Mouse (Mus musculus) embryonic facial prominence, embryonic 14.5 days (tissue): ENCODE measurements around the gene Kalrn. TPM values are rescaled to one million over a fixed set of nuclear protein-coding genes. Genes with fewer than 3 reads are reported as not detected.
A peak's percentile ranks its signal among the peaks of the same experiment; 100 is the strongest.

ENCODE experiments used
- ATAC-seq: fragments of 200-750 bp; cut with Nextera tagmentation; 2 replicates; pipeline ENCODE4 v1.8.0; 2017; ENCODE audit warnings: low read depth, moderate number of reproducible peaks, moderate TSS enrichment
- DNase-seq: peaks from one replicate; pipeline ENCODE4 v3.0.0-alpha.2; 2015; ENCODE audit warnings: low spot score
- H3K27ac ChIP-seq: fragments of 300-500 bp; sonication (generic); replicated peaks from 2 replicates; pipeline ENCODE4 v1.5.1; 2014; ENCODE audit warnings: low read depth, mild to moderate bottlenecking, low read length, moderate library complexity
- H3K27me3 ChIP-seq: fragments of 300-500 bp; sonication (generic); replicated peaks from 2 replicates; pipeline ENCODE4 v1.6.1; 2014; ENCODE audit warnings: low read length; ENCODE audit not compliant: control insufficient read depth, insufficient read depth
- H3K36me3 ChIP-seq: fragments of 300-500 bp; sonication (generic); 2 replicates; pipeline ENCODE4 v1.6.1; 2014; ENCODE audit warnings: low read length, mixed read lengths; ENCODE audit not compliant: control insufficient read depth, insufficient read depth
- H3K4me1 ChIP-seq: fragments of 300-500 bp; sonication (generic); 2 replicates; pipeline ENCODE4 v1.6.1; 2014; ENCODE audit warnings: antibody characterized with exemption, low read length; ENCODE audit not compliant: control insufficient read depth, insufficient read depth
- H3K4me2 ChIP-seq: fragments of 300-500 bp; sonication (generic); 2 replicates; pipeline ENCODE4 v1.6.1; 2014; ENCODE audit warnings: low read depth, mild to moderate bottlenecking, low read length, moderate library complexity, mixed read lengths
- H3K4me3 ChIP-seq: fragments of 300-500 bp; sonication (generic); 2 replicates; pipeline ENCODE4 v1.5.1; 2014; ENCODE audit warnings: low read depth, mild to moderate bottlenecking, low read length
- H3K9ac ChIP-seq: fragments of 300-500 bp; sonication (generic); 2 replicates; pipeline ENCODE4 v1.6.1; 2014; ENCODE audit warnings: low read depth, mild to moderate bottlenecking, low read length, moderate library complexity, mixed read lengths
- H3K9me3 ChIP-seq: fragments of 300-500 bp; sonication (generic); 2 replicates; pipeline ENCODE4 v1.6.1; 2016; ENCODE audit warnings: low read length; ENCODE audit not compliant: control insufficient read depth
- WGBS: fragments of 180-500 bp; shearing (Covaris S2); extraction: QIAGEN DNeasy Blood & Tissue Kit; methylation state at CpG from one replicate; pipeline ENCODE4 v1.1.7; 2014; 5-methylcytosine and 5-hydroxymethylcytosine counted together
- polyA plus RNA-seq: library from polyadenylated mRNA; unstranded; fragments of >200 nt; fragmentation: Nextera tagmentation; extraction: Ambion mirVana; gene quantifications from 2 replicates; pipeline ENCODE4 v1.2.1, GENCODE M21; 2014

Gene Kalrn
- polyA plus RNA-seq, 1 experiment from 2014 or later: 12.2 TPM

DNA sequence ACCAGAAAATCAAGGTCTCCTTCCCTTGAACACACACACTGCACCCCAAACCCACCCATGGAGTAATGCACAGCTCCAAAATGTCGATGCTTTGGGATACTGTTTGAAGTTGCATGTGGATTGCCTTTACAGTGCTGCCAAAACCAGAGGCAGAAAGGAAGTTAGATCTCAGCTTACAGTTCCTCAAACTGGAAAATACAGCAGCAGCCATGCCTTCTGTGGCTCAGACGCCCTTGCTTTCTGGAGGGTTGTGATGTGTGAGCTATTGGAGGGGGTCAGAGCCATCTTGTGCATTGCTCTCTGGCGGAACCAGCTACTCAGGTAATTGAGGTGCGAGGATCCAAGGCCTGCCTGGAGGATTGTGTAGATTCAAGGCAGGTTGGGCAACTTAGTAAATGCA, 636.4 kb downstream of the Kalrn start:
- H3K9ac ChIP-seq: no peak overlapping the region
- ATAC-seq (no peak), DNase-seq (peak; percentile 60)
- H3K27me3 ChIP-seq: no peaks in the 10 kb centered on the region
- peak overlapping the region; percentile 33; the same call in 1 of the 2 replicates for H3K27ac ChIP-seq
- no peak overlapping the region for H3K4me3 ChIP-seq
- no peaks in the 10 kb centered on the region for H3K9me3 ChIP-seq
- H3K4me1 ChIP-seq: peaks cover 44% of the 10 kb centered on the region
- H3K36me3 ChIP-seq: peaks cover 5% of the 10 kb centered on the region; the same call in 1 of the 2 replicates
- no peak overlapping the region for H3K4me2 ChIP-seq
- 53% methylated on average over 4 of the region's 4 CpGs for WGBS

DNA sequence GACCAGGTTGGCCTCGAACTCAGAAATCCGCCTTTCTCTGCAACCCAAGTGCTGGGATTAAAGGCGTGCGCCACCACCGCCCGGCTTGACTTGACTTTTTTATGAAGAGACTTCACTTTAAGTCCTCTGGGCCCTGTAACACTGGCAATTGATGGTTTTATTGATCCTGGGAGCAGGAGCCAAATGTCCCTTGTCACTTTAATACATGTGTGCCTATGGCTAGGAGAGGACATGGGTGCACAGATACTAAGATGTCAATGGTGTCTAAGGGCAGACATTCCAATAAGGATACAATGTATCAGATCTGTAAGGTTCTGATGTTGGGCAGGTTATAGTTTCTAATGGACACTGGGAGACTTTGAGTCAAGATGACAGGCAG, 637.9 kb downstream of the Kalrn start:
- H3K4me1 ChIP-seq: peaks cover 39% of the 10 kb centered on the region
- no peaks in the 10 kb centered on the region for H3K27me3 ChIP-seq
- WGBS: 95% methylated on average over 6 of the region's 6 CpGs
- H3K4me2 ChIP-seq: no peak overlapping the region
- no peak overlapping the region for H3K4me3 ChIP-seq
- no peak for ATAC-seq
- DNase-seq: no peak
- no peak overlapping the region for H3K9ac ChIP-seq
- H3K36me3 ChIP-seq: peaks cover 5% of the 10 kb centered on the region; the same call in 1 of the 2 replicates
- H3K27ac ChIP-seq: no peak overlapping the region
- no peaks in the 10 kb centered on the region for H3K9me3 ChIP-seq

DNA sequence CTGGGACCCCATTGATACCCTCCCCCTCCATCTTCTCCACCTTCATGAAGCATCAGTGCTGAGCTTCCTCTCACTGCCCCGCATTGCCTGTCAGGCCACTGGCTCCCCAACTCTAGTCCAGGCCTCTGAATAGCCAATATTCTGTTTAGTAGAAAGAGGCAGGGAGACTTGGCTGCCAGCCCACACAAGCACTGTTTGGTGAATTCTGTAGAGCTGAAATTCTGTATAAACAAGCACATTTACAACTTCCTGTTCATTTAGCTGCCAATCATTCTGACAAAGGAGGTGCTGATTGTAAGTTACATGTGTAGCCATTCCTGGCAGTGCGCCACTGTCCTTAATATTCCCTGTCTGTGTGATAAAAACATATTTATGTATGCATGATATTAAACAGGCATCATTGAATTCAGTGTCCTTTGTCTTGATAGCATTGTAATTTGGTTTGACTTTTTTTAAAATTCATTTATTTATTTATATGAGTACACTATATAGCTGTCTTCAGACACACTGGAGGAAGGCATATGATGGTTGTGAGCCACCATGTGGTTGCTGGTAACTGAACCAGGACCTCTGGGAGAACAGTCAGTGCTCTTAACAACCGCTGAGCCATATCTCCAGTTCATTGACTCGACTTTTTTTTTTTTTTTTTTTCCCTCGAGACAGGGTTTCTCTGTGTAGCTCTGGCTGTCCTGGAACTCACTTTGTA, 638.5 kb downstream of the Kalrn start:
- ATAC-seq: peak; percentile 20
- no peak overlapping the region for H3K4me2 ChIP-seq
- H3K4me3 ChIP-seq: no peak overlapping the region
- peaks cover 38% of the 10 kb centered on the region for H3K4me1 ChIP-seq
- no peaks in the 10 kb centered on the region for H3K27me3 ChIP-seq
- 56% methylated on average over 5 of the region's 5 CpGs for WGBS
- peak overlapping the region; percentile 74 for H3K27ac ChIP-seq
- H3K36me3 ChIP-seq: peaks cover 5% of the 10 kb centered on the region; the same call in 1 of the 2 replicates
- DNase-seq: peak; percentile 89
- H3K9ac ChIP-seq: no peak overlapping the region; the same call in 1 of the 2 replicates
- H3K9me3 ChIP-seq: no peaks in the 10 kb centered on the region

DNA sequence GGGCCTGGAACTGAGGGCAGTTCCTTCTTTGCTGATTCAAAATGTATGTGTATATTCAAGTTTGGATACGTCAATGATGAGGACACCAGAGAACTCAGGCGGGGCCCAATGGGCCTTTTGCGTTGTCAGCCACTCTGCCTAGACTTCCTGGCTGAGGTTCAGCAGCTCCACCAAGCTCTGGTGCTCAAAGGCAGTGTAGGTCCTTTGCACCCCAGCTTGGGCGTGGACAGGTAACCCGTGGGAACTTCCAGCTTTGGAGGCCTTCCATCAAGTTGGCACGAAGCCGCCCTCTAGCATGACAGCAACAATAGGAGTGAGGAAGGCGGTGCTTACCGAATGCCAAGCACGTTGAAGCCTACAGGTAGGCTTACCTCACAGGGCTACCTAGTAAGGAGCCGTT, 639.9 kb downstream of the Kalrn start:
- DNase-seq (peak; percentile 69), ATAC-seq (peak; percentile 9; the same call in 1 of the 2 replicates)
- Histone ChIP-seq H3K4me3 (no peak overlapping the region), H3K36me3 (peaks cover 5% of the 10 kb centered on the region; the same call in 1 of the 2 replicates), H3K4me2 (no peak overlapping the region), H3K27ac (peak overlapping the region; percentile 74), H3K9ac (no peak overlapping the region), H3K9me3 (no peaks in the 10 kb centered on the region), H3K4me1 (peaks cover 37% of the 10 kb centered on the region), H3K27me3 (no peaks in the 10 kb centered on the region)
- WGBS: 84% methylated on average over 11 of the region's 11 CpGs

DNA sequence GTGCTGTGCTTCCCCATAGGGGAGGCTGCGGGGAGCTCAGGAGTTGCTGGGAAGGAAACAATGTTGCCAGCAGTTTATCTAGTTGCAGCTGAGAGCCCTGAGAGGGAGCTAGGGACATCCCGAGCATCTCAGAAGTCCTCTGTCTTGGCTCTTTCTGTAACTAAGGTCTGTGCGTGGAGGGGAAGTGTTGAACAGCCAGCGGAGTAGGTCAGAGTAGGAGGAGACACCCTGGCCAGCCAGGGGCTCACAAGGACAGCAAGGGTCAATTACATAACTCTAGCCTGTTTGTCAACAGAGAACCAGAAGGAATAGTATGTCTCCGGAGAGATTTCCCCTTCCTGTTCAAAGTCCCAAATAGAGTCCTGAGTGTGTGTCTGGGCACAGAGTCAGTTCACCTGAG, 641.2 kb downstream of the Kalrn start:
- no peak overlapping the region for H3K9ac ChIP-seq
- H3K4me2 ChIP-seq: no peak overlapping the region
- H3K9me3 ChIP-seq: no peaks in the 10 kb centered on the region
- WGBS: 53% methylated on average over 5 of the region's 5 CpGs
- peaks cover 33% of the 10 kb centered on the region for H3K4me1 ChIP-seq
- ATAC-seq: no peak
- 0 out of 2 replicates have a peak overlapping the region, but pooled peaks have one; percentile 33 for H3K27ac ChIP-seq
- no peaks in the 10 kb centered on the region for H3K27me3 ChIP-seq
- H3K4me3 ChIP-seq: no peak overlapping the region
- H3K36me3 ChIP-seq: peaks cover 5% of the 10 kb centered on the region; the same call in 1 of the 2 replicates
- DNase-seq: no peak

DNA sequence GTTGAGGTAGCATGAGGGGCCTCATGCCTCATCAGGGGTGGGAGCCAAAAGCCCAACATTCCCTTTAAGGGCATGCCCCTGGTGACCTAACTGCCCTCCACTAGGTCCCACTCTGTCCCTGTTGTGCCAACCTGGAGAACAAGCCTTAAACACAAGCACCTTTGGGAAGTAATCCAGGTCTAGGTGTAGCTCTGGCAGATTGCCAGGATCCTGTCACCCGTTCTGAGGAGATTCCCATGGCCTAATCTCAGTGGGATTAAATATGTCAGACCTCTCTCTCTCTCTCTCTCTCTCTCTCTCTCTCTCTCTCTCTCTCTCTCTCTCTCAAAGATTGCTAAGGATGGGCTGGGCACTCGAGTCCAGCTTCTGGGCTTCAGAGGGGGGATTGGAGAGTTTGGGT, 641.6 kb downstream of the Kalrn start:
- Histone ChIP-seq H3K36me3 (peaks cover 5% of the 10 kb centered on the region; the same call in 1 of the 2 replicates), H3K27ac (no peak overlapping the region), H3K4me2 (no peak overlapping the region), H3K9me3 (no peaks in the 10 kb centered on the region), H3K9ac (no peak overlapping the region), H3K4me3 (no peak overlapping the region), H3K4me1 (peaks cover 34% of the 10 kb centered on the region), H3K27me3 (no peaks in the 10 kb centered on the region)
- WGBS: 59% methylated on average over 2 of the region's 2 CpGs
- DNase-seq (no peak), ATAC-seq (no peak)

DNA sequence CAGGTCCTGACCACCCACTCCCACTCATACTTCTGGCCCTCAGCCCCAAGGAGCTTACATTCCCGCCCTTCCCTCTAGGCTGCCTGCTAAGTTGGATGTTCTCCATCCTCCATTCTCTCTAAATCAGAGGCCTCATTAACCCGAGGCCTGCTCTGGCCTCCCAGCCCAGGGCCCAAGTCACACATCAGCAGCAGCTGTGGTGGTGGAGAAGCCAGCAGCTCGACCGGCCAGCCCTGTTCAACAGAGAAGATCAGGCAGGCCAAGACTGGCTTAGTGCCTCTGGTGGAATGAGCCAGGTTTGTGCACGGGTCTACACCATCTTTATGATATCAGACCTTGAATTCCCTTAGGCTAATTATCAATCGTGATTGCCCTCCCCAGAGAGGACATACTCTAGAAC, 642.5 kb downstream of the Kalrn start:
- 74% methylated on average over 6 of the region's 6 CpGs for WGBS
- H3K4me2 ChIP-seq: no peak overlapping the region
- no peak overlapping the region for H3K9ac ChIP-seq
- H3K4me3 ChIP-seq: no peak overlapping the region
- H3K4me1 ChIP-seq: peaks cover 39% of the 10 kb centered on the region
- no peak overlapping the region; the same call in 1 of the 2 replicates for H3K27ac ChIP-seq
- H3K36me3 ChIP-seq: peaks cover 8% of the 10 kb centered on the region; the same call in 1 of the 2 replicates
- DNase-seq (no peak), ATAC-seq (no peak)
- H3K9me3 ChIP-seq: no peaks in the 10 kb centered on the region
- no peaks in the 10 kb centered on the region for H3K27me3 ChIP-seq

DNA sequence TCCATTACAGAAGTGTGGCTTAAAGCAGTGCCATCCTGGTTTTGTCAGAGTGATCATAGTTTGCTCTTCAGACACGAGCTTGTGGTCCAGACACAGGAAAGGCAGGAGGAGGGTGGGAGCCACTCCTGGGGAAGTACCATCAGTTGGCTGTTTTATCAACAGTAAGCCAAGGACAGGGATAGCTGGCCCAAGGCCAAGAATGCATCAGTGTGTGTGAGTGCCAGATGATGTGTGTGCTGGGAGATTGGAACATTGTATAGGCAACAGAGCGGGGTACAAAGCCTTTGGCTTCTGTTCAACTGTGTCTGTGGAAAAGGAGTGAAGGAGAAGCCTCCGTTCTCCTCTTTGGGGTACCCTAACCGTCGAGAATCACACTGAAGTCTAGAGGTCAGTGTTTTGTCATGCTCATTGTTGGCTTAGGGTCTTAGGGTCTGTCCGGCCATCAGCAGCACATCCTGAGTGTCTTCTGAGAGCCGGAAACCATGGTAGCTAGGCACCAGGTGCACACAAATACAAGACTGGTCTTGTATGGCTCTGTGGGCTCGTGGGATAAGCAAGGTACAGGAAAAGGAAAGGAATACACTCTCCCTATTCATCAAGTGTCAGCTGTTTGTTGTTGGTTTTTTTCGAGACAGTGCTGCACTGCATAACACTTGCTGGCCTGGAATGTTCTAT, 644.4 kb downstream of the Kalrn start:
- ATAC-seq: no peak; the same call in 1 of the 2 replicates
- no peak overlapping the region for H3K4me2 ChIP-seq
- no peak overlapping the region for H3K9ac ChIP-seq
- H3K4me1 ChIP-seq: peaks cover 30% of the 10 kb centered on the region
- H3K4me3 ChIP-seq: no peak overlapping the region
- WGBS: 66% methylated on average over 9 of the region's 9 CpGs
- H3K9me3 ChIP-seq: no peaks in the 10 kb centered on the region
- peaks cover 8% of the 10 kb centered on the region; the same call in 1 of the 2 replicates for H3K36me3 ChIP-seq
- no peaks in the 10 kb centered on the region for H3K27me3 ChIP-seq
- DNase-seq: no peak
- H3K27ac ChIP-seq: peak overlapping the region; percentile 21; the same call in 1 of the 2 replicates
